Mouse (Mus musculus) bone marrow, adult 2 months (tissue): ENCODE data around the gene Ntrk3.

Source experiments
- CTCF ChIP-seq: fragments of 200-500 bp; IDR thresholded peaks from 2 replicates; pipeline ENCODE4 v1.5.1; 2011; ENCODE audit warnings: low read length, control low read depth; ENCODE audit not compliant: control insufficient read depth, insufficient read depth
- POLR2A ChIP-seq: fragments of 200-500 bp; IDR thresholded peaks from 2 replicates; pipeline ENCODE4 v1.6.1; 2011; ENCODE audit warnings: low read depth, mild to moderate bottlenecking, control low read depth, low read length, borderline replicate concordance; ENCODE audit not compliant: control insufficient read depth

DNA sequence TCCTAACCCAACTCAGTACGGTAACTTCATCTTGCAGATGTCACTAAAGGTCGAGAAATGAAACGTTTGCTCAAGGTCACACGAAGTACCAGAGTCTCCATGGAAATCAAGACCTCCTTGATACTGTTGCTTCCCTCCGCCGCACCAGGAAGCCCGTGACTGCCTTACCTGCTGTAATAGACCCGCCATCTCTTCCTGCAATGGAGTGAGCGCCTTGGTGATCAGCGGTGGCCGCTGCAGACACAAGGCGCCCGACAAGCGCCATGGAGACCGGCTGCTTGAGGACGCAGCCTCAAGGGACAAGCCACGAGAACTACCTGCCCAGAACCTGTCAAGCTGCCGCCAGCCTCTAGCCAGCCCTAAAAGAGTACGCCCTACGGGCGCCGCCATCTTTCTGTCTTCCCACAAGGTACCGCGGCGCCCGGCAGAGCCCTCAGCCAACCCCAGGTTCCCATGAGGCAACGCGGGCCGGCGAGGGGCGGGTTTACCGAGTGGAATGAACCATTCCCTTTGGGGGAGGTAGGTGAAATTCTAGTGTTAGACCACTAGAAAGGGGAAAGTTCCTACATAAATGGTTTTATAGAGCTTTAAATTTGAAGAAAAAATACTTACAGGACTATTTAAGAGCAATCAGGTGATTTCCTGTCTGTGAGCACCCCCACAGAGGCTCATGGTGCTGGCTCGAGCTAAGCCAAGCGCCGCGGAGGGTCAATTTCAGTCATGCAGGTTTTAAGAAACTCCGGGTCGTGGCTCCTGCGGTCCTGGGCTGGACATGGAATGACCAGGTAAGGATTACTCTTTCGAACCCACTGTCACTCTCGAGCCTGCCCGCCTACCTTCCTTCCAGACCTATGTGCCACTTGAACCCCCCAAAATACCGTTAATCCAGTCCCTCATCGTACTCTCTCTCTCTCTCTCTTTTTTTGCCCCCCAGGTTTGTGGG is 45.1 kb upstream of the Ntrk3 start, which contains the start of the genes Mrps11 and Mrpl46:
- TF ChIP-seq CTCF (no peak), POLR2A (peak; percentile 55; the same call in 1 of the 2 replicates)
